Mouse (Mus musculus) embryonic stem cell, embryonic (primary cell): ENCODE results near the gene Atpaf1.

Source experiments
- CTCF ChIA-PET, 4 experiments: fragments of 300-600 bp in 2 of 4; fragments of 350-600 bp in 2 of 4; sonication (Branson Sonifier 250); formaldehyde crosslinking; loops; one replicate each; lab custom pipeline; 2022; ENCODE audit warnings: inconsistent platforms in 2 of 4; lab: Charles Lee
- POLR2A ChIA-PET, 4 experiments: fragments of 300-600 bp in 2 of 4; fragments of 350-600 bp in 2 of 4; sonication (Branson Sonifier 250); formaldehyde crosslinking; loops; one replicate each; lab custom pipeline; 2022; ENCODE audit warnings: antibody characterized with exemption in 4 of 4, inconsistent platforms in 1 of 4; lab: Charles Lee

Atpaf1 gene

GRCm38 (mm10) chr4:115850631-115851030, 66.0 kb downstream of the Atpaf1 start:
- CTCF ChIA-PET, result no interaction called here
- POLR2A ChIA-PET, result interaction anchor here in 1 of 4 experiments (1.2 kb wide), 1 partner anchor 11 kb away, joined by 3 read pairs; the partner anchor contains the start of gene Mknk1

DNA sequence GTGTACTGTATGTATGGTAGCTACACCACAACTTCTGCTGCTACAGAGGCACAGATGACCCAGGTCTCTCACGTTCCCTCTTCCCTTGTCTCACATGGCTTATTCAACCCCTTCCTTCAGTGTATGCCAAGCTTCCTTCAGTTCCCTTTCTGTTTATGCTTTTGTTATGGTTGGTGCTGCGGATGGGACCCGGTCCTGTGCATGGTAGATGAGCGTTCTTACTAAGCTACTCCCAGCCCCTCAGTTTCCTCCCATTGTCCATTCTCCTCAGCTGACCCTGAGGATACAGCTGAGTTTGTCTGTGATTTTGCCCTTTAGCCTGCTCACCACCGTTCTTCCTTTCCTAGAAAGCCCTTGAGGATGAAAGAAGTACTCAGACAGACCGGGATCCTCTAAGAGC, 67.0 kb downstream of the Atpaf1 start:
- ChIA-PET CTCF (interaction anchor here in 1 of 4 experiments (1.1 kb wide), 1 partner anchor 114 kb away, joined by 3 read pairs; the partner anchor contains the start of gene Efcab14), POLR2A (interaction anchor here in 1 of 4 experiments (0.8 kb wide), 1 partner anchor 118 kb away, joined by 3 read pairs; no protein-coding TSS in a partner anchor)

GRCm38 (mm10) chr4:115855100-115855499, 70.5 kb downstream of the Atpaf1 start:
- POLR2A ChIA-PET, result interaction anchor here in 2 of 4 experiments (0.7 to 1.8 kb wide), 3 partner anchors 16 to 18 kb away, joined by 3 to 4 read pairs (median 3); partner anchors contain the start of gene Mknk1 (in 2 of the 2)
- CTCF ChIA-PET, result no interaction called here

GRCm38 (mm10) chr4:115855609-115856008, 71.0 kb downstream of the Atpaf1 start:
- CTCF ChIA-PET, result interaction anchor here in 1 of 4 experiments (0.8 kb wide), 1 partner anchor 42 kb away, joined by 3 read pairs; no protein-coding TSS in a partner anchor
- POLR2A ChIA-PET, result interaction anchor here in 2 of 4 experiments (0.7 to 1.8 kb wide), 3 partner anchors 16 to 18 kb away, joined by 3 to 4 read pairs (median 3); partner anchors contain the start of gene Mknk1 (in 2 of the 2)

- ChIA-PET POLR2A (interaction anchor here in 1 of 4 experiments (1.3 to 1.8 kb wide), 3 partner anchors 9 to 19 kb away, joined by 3 to 4 read pairs (median 3); partner anchors contain the start of gene Mknk1), CTCF (interaction anchor here in 1 of 4 experiments (0.8 kb wide), 1 partner anchor 42 kb away, joined by 3 read pairs; no protein-coding TSS in a partner anchor)
Observed at GRCm38 (mm10) chr4:115856282-115856681, 71.7 kb downstream of the Atpaf1 start.

GRCm38 (mm10) chr4:115857293-115857883, 72.8 kb downstream of the Atpaf1 start:
- ChIA-PET POLR2A (interaction anchor here in 2 of 4 experiments (1.3 to 1.5 kb wide), 2 partner anchors 10 to 42 kb away, joined by 3 read pairs; no protein-coding TSS in a partner anchor), CTCF (interaction anchor here in 1 of 4 experiments (0.5 kb wide), 1 partner anchor 123 kb away, joined by 3 read pairs; no protein-coding TSS in a partner anchor)

GRCm38 (mm10) chr4:115863352-115863751, 78.7 kb downstream of the Atpaf1 start:
- ChIA-PET POLR2A (interaction anchor here in 2 of 4 experiments (1.2 to 1.4 kb wide), 2 partner anchors 24 to 157 kb away, joined by 3 read pairs; partner anchors contain the start of gene Mknk1 (in 1 of the 2)), CTCF (no interaction called here)

DNA sequence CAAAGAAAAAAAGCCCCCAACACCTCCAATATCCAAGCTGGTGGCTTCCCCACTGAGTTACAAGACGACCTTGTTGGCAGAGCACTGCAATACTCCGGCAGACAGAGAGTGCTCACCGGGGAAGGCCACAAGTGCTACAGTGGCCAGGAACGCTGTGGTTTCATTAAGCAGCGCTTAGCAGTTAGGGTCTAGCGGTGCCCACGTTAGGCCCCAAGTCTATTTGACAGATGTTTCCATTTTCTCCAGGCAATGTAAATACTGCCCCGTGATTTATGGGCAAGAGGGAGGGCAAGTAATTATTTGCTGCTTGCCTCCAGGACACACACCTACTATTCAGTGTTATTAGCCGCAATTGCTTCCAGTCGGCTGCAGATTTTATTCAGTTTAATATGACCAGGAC, 79.3 kb downstream of the Atpaf1 start:
- POLR2A ChIA-PET, result no interaction called here
- CTCF ChIA-PET, result no interaction called here
